Comparison of ENCODE assay signal across 15 mouse cellular contexts in the genomic region with DNA sequence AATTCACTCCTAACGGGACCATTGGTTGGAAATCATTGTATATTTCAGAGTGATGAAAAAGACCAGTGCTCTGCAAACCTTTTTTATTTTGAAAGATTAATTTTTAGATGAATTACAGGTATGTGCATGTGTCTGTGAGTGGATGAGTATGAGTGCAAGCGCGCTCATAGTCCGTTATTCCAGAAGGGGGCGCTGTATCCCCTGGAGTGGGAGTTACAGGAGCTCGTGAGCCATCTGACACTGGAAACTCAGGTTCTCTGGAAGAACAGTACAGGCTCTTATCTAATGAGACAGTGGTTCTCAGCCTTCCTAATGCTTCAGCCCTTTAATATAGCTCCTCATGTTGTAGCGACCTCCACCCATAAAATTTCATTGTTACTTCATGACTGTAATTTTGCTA. TPM values are rescaled to one million over a fixed set of nuclear protein-coding genes. Genes with fewer than 3 reads are reported as not detected.
DNase-seq lines count a peak whose midpoint lies in the region; ATAC-seq and TF ChIP-seq lines count a peak whose summit lies in the region.
"Had no signal": no experiment of that assay in that cellular context is flagged by ENCODE, and none has a peak within 500 bp of the region (broad histone marks: within the 10 kb centered on the region; RNA-seq: fewer than 3 reads in every experiment).

No protein-coding gene starts in this region.

- DNase-seq in CD4-positive, CD25-positive, alpha-beta regulatory T cell, adult 2 months (ENCODE audit: low read depth, low spot score): peak; percentile 15
- no peak for DNase-seq in liver, embryonic 14.5 days (ENCODE audit: low read depth in 3 of 3, low spot score in 3 of 3)
- DNase-seq in Patski (ENCODE audit: low read depth, low spot score): no peak
- no peak for DNase-seq in cerebellum, adult 9-11 months
- no peak for DNase-seq in spleen, postnatal 14 days (ENCODE audit: low spot score in 2 of 2)
- DNase-seq: adrenal gland, adult 2 months; cerebellum, postnatal 36 days; kidney, adult 11 months; lung, embryonic 14.5 days had no signal

- H3K36me3 ChIP-seq in liver, embryonic 14.5 days (replicated peaks; ENCODE audit: control insufficient read depth, insufficient read depth, low read depth): no peaks in the 10 kb centered on the region
- H3K36me3 ChIP-seq in liver, embryonic 12.5 days: no peaks in the 10 kb centered on the region
- H3K36me3 ChIP-seq: limb, embryonic 12.5 days; midbrain, embryonic 10.5 days had no signal

- H3K9me3 ChIP-seq in liver, embryonic 14.5 days (ENCODE audit: control insufficient read depth, low read length): no peaks in the 10 kb centered on the region
- no peaks in the 10 kb centered on the region for H3K9me3 ChIP-seq in liver, embryonic 12.5 days (replicated peaks)

- peak; percentile 37 for TF ChIP-seq CTCF in liver, embryonic 14.5 days (IDR thresholded peaks at IDR 0.05; ENCODE audit: low read depth)
- peak; percentile 42 for TF ChIP-seq CTCF in Patski (IDR thresholded peaks at IDR 0.05)

- H3K4me3 ChIP-seq in liver, embryonic 14.5 days (ENCODE audit: insufficient read depth in 1 of 2, low read depth in 2 of 2, low read length in 2 of 2): no peak overlapping the region
- no peak overlapping the region for H3K4me3 ChIP-seq in liver, embryonic 12.5 days
- H3K4me3 ChIP-seq: limb, embryonic 12.5 days; midbrain, embryonic 10.5 days; myocyte had no signal

- H3K4me2 ChIP-seq in liver, embryonic 14.5 days (ENCODE audit: low read depth): no peak overlapping the region
- H3K4me2 ChIP-seq in liver, embryonic 12.5 days: no peak overlapping the region
- H3K4me2 ChIP-seq: limb, embryonic 12.5 days; lung, embryonic 14.5 days had no signal

- in situ Hi-C loops in Patski (cut with MboI; ENCODE audit: low pct_unique_long_range_greater_than_20kb): no loop called here

- peaks cover 3 to 8% of the 10 kb centered on the region in 2 experiments; a peak in 3 of 4 replicates for H3K4me1 ChIP-seq in liver, embryonic 14.5 days (replicated peaks; ENCODE audit: control insufficient read depth in 2 of 2, insufficient read depth in 2 of 2, low read length in 1 of 2)
- H3K4me1 ChIP-seq in liver, embryonic 12.5 days: peaks cover 11% of the 10 kb centered on the region
- H3K4me1 ChIP-seq: limb, embryonic 12.5 days had no signal

- WGBS in liver, embryonic 14.5 days (ENCODE audit: insufficient replicate concordance): 63% methylated on average over 7 of the region's 7 CpGs
- WGBS in liver, embryonic 12.5 days (ENCODE audit: insufficient replicate concordance): 58% methylated on average over 7 of the region's 7 CpGs

- no peak overlapping the region for H3K9ac ChIP-seq in liver, embryonic 14.5 days (replicated peaks)
- H3K9ac ChIP-seq in liver, embryonic 12.5 days: no peak overlapping the region
- H3K9ac ChIP-seq: limb, embryonic 12.5 days; lung, embryonic 14.5 days had no signal

- ATAC-seq in CD4-positive, CD25-positive, alpha-beta regulatory T cell, adult 4 months: no peak
- no peak for ATAC-seq in liver, embryonic 14.5 days (ENCODE audit: insufficient read depth)
- no peak for ATAC-seq in liver, embryonic 12.5 days
- ATAC-seq in Patski: no peak
- peak; percentile 72; the same call in 1 of the 2 replicates for ATAC-seq in neutrophil, adult 5-6 weeks (ENCODE audit: extremely low read depth, insufficient number of reproducible peaks, low FRiP score, poor library complexity, severe bottlenecking)

- no peak overlapping the region for H3K27ac ChIP-seq in liver, embryonic 14.5 days
- H3K27ac ChIP-seq in liver, embryonic 12.5 days: no peak overlapping the region
- H3K27ac ChIP-seq: limb, embryonic 12.5 days; midbrain, embryonic 10.5 days had no signal

- CTCF ChIA-PET in Patski (lab: Charles Lee): no interaction called here

- no peaks in the 10 kb centered on the region for H3K27me3 ChIP-seq in liver, embryonic 14.5 days (ENCODE audit: control insufficient read depth, insufficient read depth, low read length)
- peaks cover 9% of the 10 kb centered on the region for H3K27me3 ChIP-seq in liver, embryonic 12.5 days (replicated peaks)
- peaks cover 3% of the 10 kb centered on the region for H3K27me3 ChIP-seq in Patski
- H3K27me3 ChIP-seq: limb, embryonic 12.5 days had no signal

- POLR2A ChIA-PET in Patski (lab: Charles Lee): no interaction called here

- TF ChIP-seq EP300 in liver, embryonic 14.5 days (IDR thresholded peaks at IDR 0.05; ENCODE audit: low read depth): no peak

RNA-seq across cellular contexts. Expression of gene Disp1, which starts 22.0 kb away (rescaled TPM):
- 10 to 100 TPM; 10.5 to 12.7 TPM for polyA plus RNA-seq in CD4-positive, CD25-positive, alpha-beta regulatory T cell, adult 4 months (2017; shearing (Covaris generic))
- polyA plus RNA-seq in liver, embryonic 14.5 days (2012; rRNA removed): 1.9 and 2.0 TPM in 2 replicates
- 2.4 and 2.6 TPM in 2 replicates for polyA plus RNA-seq in liver, embryonic 14.5 days (2014; fragmentation: Nextera tagmentation; extraction: Ambion mirVana)
- 4.0 and 5.1 TPM in 2 replicates for polyA plus RNA-seq in liver, embryonic 12.5 days (2016; fragmentation: Nextera tagmentation; extraction: Ambion mirVana)
- polyA plus RNA-seq in Patski (2021): 18.1 TPM
- 9.5 and 14.1 TPM in 2 replicates for total RNA-seq in neutrophil, adult 5-6 weeks (2017)

RNA-seq across cellular contexts. Expression of gene Aida, which starts 53.1 kb away (rescaled TPM):
- polyA plus RNA-seq in CD4-positive, CD25-positive, alpha-beta regulatory T cell, adult 4 months (2017; shearing (Covaris generic)): 10 to 100 TPM; 11.0 to 14.0 TPM
- polyA plus RNA-seq in liver, embryonic 14.5 days (2012; rRNA removed): 13.2 and 18.9 TPM in 2 replicates
- polyA plus RNA-seq in liver, embryonic 14.5 days (2014; fragmentation: Nextera tagmentation; extraction: Ambion mirVana): 9.1 and 10.4 TPM in 2 replicates
- 26.7 and 26.9 TPM in 2 replicates for polyA plus RNA-seq in liver, embryonic 12.5 days (2016; fragmentation: Nextera tagmentation; extraction: Ambion mirVana)
- polyA plus RNA-seq in Patski (2021): 46.9 TPM
- 123 and 137 TPM in 2 replicates for total RNA-seq in neutrophil, adult 5-6 weeks (2017)

RNA-seq across cellular contexts. Expression of gene Brox, which starts 53.8 kb away (rescaled TPM):
- 10 to 100 TPM; 35.4 to 35.9 TPM for polyA plus RNA-seq in CD4-positive, CD25-positive, alpha-beta regulatory T cell, adult 4 months (2017; shearing (Covaris generic))
- polyA plus RNA-seq in liver, embryonic 14.5 days (2012; rRNA removed): 7.5 and 11.4 TPM in 2 replicates
- polyA plus RNA-seq in liver, embryonic 14.5 days (2014; fragmentation: Nextera tagmentation; extraction: Ambion mirVana): 17.0 and 21.1 TPM in 2 replicates
- 24.4 and 26.4 TPM in 2 replicates for polyA plus RNA-seq in liver, embryonic 12.5 days (2016; fragmentation: Nextera tagmentation; extraction: Ambion mirVana)
- polyA plus RNA-seq in Patski (2021): 58.9 TPM
- total RNA-seq in neutrophil, adult 5-6 weeks (2017): 92.2 and 98.3 TPM in 2 replicates
